Mouse (Mus musculus) layer of hippocampus, postnatal 10 days (tissue): ENCODE measurements around the gene Tat. TPM values are rescaled to one million over a fixed set of nuclear protein-coding genes. Genes with fewer than 3 reads are reported as not detected.
"Not testable (repeated sequence)": the region's sequence is repeated elsewhere in the genome, so short reads cannot be mapped to it uniquely, and the experiment has no call there.

Experiments used
- DNase-seq, 2 experiments: peaks; one replicate each; pipeline ENCODE4 v3.0.0; 2021; ENCODE audit warnings: low spot score in 2 of 2
- total RNA-seq, 2 experiments: library from RNA; stranded (reverse); gene quantifications; 2 replicates each; pipeline ENCODE4 v1.2.3; 2021

The Tat gene
- total RNA-seq, 2 experiments from 2014 or later = not detected

DNA sequence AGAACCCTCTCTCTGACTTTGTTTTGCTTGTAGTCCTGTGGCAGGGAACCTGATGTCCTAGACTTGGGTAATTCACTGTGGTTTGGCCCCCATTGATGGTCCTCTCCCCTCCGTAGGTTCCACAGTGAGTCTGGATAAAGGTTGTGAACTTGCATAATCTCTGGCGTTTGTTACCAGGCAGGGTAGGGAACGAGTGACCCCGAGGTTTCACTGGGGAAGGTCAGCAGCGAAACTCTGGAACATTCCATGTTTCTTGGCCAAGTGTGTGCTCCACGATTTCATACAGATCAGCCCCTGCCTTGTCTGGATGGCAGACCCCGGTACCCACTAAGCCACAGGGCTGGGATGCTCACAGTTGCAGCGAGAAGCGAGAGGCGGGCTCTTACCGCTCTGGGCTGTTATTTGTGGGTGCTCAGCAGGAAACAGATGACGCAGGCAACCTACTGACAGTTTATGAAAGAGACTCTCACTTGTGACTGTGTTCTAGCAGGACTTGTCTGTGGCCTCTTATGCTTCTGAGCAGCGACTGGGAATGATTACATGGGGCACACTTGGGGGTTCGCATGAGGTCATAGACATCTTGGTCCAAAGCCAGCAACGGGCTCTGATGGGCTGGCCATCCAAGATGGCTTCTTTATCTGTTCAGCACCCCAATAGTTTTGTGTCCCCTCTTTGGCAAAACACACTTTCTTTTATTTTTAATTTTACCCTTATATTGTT is 7.7 kb upstream of the Tat start:
- DNase-seq = no peak

DNA sequence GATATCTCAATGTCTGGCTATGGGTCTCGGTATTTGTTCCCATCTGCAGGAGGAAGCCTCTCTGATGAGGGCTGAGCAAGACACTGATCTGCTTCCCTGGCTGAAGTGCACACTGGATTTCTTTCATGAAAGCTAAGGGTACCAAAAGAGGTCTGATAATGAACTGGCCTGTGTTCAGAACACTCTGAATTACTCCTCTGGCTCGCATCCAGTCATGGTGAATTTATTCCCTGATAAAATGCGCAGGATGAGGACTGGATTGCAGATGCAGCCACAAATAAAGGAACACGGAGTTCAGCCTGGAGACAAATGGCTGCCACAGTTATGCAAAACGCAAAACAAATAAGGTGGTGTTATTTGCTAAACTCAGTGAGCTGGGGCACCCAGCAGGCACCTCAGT is 6.3 kb upstream of the Tat start:
- peak; percentile 42 to 46 for DNase-seq

DNA sequence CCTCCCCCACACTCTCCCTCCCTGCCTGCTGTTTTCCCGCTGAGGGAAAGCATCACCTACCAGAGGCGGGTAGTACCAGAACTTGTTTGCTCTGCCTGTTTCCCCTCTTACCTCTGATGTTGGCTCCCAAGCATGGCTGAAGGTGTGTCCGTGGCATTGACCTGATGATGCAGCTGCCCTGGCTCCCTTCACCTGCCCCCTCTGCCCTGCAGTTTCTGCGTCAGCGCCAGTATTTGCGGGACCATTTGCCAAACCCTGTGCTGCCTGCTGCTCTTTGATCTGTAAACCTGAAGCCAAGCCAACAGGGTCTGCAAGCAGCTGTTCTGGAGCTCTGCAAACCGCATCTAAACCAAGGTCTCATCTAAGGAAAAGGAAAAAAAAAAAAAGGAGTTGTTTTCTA is 3.9 kb upstream of the Tat start:
- no peak for DNase-seq

DNA sequence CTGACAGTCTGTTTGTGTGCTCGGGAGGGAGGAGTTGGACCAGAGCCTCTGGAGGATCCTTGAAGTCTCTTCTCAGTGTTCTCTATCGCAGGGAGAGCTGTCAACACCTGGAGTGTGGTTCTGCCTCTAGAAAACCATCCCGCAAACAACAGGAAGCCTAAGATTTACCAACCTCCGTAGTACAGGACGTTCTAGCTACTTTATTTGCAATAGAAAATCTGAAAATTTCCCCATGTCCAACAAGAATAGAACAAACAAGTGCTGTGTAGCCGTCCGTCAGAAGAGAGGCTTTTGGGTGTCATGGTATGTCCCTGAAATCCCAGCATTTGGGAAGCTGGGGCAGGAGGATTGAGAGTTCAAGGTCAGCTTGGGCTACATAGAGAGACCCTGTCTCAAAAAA is 2.5 kb upstream of the Tat start:
- no peak for DNase-seq

DNA sequence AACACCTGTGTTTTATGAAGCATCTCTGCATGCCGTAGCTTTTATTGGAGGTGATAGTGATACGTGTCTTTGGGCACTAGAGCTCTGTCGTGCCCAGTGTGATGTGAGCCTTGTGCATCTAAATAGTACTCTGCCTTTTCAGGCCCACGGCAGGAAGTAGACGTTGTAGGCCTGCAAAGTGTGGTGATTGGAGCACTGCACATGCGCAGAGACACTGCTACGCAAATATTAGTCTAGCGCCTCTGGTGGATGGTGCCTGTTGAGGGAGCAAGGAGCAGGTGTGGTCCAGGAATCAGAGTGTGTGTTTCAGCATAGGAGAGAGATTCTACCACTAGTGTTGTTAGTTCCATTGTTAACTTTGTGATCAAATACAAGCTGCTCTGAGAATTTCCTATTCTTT is 1.1 kb upstream of the Tat start:
- DNase-seq = no peak

DNA sequence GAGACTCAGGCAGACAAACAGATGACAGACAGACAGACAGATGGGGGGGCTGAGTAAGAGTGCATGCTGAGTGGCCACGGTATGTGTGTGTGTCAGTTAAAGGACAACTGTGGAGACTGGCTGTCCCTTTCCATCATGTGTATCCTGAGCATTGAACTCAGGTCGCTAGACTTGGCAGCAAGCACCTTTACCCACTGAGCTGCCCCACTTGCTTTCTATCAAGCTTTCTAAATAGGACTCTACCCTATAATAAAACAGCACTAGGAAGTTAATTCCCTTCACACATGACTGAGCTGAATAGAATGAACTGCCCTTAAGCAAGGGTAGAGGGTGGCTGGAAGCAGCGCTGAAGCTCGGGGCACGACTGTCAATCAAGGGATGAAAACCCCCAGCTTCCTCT is 1.9 kb downstream of the Tat start:
- DNase-seq = no peak

DNA sequence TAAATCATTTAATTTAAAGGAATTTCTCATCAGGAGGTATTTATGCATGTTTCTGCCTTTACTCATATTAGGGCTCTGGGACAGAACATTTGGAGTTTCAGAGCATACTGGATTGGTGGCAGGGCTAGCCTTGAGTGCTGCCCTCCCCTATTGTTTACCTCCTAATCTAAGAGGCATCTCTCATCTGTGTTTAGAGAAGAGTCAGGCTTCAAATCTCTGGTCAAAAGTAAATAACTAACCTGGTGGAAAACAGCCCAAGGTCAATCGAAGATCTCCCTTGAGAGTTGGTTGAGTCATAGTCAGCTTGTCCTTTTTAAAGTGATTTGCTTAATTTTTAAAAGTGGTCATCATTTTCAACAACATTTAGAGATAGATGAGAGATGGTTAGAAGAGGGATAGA is 2.7 kb downstream of the Tat start:
- DNase-seq = no peak

DNA sequence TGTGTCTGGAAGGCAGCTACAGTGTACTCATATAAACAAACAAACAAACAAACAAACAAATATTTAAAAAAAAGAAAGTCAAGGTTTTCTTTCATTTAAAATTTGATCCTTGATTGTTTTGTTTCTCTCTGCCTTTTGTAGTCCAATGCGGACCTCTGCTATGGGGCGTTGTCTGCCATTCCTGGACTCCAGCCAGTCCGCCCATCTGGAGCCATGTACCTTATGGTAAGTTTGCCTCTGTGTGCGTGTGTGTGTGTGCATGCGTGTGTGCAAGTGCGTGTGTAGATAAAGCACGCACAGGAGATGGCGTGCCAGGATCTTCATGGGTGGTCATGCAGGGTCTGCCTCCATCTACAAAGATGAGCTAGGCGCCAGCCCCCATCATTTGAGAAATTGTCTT is 7.1 kb downstream of the Tat start:
- DNase-seq = no peak

DNA sequence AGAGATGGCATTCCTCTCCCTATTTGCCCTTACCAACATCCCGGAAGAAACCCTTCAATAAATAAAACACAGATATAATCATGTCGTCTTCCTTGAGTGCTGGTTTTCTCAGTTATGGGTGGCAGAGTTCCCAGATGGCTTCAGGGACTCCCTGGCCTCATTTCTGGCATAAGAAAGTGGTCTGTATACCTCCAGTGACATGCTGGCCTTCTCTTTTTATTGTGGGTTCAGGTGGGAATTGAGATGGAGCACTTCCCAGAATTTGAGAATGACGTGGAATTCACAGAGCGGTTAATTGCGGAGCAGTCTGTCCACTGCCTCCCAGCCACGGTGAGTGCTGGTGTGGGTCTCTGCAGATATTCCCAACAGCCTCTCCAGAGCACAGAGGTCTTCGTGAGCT is 7.8 kb downstream of the Tat start:
- DNase-seq = no peak

DNA sequence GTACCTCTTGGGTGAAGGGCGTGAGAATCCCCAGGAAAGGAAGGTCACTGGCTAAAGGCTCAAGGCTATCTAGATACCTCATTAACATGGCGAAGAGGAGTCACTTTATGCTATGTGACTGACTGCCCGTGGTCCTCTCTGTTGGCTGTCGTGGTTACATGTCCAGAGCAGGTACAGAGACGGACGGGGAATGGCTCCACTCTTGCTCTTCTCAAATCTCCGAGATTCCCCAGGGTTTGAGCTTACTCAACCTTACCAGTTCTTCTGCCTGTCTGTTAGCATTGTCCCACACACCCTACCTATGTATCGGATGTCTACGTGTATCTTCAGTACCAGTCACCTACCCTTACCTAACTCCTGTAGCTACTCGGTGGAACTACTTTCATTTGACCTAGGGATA is 9.7 kb downstream of the Tat start:
- DNase-seq = no peak

DNA sequence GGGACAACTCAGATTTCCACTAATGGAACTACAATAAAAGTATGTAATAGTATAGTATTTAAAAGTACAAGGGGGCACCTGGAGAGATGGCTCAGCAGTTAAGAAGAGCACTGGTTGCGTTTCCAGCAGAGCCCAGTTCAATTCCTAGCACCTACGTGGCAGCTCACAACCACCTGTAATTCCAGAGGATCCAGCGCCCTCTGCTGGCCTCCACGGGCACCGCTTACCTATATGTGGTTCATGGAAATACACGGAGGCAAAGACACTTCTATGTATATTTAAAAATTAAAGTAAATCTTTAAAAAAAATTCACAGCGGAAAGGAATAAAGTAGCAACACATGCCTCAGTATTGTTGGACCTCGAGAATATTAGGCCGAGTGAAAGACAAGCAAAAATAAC is 12.7 kb downstream of the Tat start:
- DNase-seq = no peak

DNA sequence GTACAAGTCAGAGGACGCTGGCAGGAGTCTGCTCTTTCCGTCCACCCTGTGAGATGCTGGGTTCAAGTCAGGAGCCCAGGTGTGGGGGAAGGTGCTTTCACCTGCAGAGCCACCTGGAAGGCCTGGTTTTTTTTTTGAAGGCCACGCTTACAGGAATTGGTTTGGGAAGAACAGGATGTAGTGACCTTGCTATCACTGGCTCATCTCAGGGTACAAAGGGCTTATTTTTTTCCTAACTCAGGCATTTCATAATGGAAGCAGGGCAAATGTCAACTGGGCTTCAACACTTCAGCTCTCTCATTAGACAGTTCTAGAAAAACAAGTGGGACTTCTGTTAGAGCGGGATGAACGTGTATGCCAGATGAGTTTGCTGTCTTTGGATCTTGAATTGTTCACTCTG is 14.1 kb downstream of the Tat start:
- DNase-seq = no peak

DNA sequence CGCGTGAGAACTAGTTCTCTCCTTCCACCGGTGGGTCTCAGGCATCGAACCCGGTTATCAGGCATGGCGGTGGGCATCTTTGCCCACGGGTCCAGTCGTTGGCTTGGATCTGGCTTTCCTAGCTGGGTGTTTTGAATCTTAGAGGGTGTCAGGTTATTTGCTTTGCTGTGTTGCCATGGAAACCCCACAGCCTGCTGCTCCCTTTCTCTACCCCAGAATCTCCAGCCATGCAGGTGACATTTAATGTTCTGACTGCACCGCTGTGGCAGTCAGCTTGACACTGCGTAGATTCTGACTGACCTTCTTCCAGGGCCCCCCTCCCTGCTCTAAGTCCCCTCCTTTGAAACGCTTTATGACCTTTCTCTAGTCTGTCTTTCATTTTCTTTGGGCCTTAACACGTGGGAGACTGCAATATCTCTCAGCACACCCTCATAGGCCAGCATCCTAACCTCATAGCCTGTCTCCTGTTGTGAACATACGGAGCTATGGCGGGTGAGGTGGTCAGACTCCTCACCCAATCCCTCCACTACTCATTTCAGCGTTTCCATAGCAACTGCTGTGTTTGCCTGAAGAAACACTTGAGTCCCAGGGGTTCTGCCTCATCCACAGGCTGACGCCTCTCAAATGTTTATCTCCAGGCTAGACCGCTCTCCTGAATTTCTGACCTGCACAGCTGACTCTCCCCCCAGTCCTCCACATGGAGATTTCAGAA is 16.2 kb downstream of the Tat start:
- peak; percentile 8 to 20 for DNase-seq

DNA sequence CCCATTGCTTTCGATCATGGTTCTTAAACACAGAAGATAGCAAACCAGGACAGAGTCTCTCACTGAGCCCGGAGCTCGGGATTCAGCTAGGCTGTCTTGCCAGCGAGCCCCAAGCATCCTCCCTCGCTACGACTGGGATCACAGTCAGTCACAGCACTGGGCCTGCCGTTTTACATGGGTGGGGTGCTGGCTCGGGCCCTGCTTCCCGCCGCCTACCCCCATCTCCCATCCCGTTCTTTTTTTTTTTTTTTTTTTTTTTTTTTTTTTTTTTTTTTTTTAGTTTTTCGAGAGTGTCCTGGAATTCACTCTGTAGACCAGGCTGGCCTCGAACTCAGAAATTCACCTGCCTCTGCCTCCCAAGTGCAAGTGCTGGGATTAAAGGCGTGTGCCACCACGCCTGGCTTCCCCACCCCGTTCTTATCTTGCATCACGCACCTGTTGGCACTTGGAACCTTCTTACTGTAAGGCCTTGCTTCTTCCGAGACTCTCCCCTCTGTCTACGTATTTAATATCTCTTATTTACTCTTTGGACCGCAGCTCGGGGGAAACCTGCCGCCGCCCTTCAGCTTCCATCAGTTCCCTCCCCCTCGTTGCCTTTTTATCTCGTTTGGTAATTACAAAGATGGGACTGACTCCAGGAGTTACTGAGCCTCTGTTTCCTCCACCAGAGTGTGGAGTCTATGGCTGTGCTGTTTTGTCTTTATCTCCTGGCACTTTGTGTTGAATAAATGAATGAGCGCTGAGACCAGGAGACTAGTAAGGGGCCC is 18.2 kb downstream of the Tat start:
- no peak for DNase-seq

DNA sequence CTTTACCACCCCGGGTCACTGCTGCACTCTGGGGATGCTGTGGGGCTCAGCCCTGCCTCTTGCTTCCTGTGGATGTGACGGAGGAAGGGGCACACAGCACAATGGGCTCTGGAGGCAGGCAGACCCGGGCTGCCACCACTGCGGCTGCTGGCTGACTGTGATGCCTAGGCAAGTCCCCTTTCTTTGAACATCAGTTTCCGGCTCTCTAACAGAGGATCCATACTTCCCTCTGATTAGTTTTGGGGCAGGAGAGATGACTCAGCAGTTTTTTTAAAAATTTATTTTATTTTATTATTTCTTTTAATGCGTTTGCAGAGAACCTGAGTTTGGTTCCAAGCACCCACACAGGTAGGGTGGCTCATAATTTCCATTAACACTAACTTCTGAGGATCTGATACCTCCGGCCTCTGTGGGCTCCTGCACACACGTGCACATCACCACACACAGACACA is 18.8 kb downstream of the Tat start:
- DNase-seq = no peak

DNA sequence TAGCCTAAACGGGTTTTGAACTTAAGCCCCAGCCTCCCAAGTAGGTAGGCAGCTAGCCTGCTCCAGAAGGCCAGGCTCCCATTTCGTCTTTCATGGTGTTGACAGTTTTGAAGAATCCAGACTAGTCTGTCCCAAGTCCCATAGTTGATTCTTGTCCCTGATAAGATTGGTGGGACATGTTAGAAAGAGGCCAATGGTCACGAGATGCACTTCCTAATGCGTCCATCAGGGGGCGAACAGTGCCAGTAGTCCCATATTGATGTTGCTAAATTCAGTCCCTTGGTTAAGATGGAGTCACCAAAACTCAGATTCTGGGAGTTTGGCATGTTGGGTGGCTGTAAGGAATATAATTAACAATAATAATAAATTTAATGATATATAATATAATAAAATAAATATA is 20.6 kb downstream of the Tat start:
- DNase-seq = peak; percentile 49 to 54

DNA sequence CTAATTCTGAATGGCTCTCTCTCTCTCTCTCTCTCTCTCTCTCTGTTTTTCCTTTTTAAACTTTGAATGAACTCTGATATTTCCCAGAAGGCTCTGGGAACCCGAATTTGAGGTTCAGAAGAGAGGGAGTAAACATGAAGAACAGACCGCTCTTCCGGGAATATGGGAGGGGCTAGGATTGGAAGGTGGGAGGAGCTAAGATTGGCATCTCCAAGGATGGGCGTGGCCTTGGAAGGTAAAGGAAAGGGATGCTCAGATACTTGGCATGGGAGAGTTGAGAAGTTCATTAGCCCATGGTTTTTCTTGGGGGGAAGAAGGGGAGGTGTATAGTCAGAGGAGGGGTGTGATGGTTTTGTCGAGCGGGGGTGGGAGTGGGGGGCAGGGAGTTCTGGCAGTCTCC is 31.8 kb downstream of the Tat start:
- no peak for DNase-seq

DNA sequence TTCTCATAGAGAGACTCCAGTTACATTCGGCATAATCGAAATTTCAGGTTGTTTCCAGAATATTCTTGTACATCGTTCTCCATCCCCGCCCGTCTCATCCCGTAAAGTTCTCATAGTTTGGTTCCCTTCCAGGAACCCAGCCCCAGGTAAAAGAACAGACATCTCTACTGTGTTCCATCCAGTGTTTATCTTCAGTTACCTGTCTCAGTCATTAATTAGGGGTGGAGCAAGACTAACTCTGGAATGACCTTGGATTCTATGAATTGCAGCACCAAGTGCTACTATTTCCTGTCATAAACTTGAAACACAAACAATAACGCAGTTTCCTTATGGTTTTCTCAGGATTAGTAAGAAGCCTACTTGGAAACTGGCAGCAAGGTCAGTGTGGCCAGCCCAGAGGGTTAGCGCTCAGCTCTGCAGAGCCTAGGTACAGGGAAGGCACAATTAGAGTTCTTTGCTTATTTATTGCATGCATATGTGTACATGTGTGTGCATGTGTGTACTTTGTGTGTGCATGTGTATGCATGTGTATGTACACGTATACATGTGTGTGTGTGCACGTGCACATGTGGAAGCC is 32.6 kb downstream of the Tat start:
- no peak for DNase-seq

DNA sequence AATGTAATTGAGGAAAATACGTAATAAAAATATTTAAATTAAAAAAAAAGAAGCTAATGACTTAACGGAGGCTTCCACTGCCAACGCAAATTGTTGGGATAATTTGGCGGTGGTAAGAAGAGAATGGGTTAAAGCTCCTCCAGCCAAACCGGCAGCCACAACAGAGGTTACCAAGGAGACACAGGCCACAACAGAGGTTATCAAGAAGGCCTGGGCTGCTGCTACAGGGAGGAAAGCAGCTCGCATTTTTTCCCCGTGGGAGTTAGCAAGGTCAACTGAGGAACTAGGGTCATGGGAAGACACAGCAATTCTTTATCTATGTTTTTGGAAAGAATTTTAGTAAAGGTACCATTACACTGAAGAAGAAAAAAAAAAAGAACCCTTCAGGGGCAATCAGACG is 43.5 kb downstream of the Tat start:
- DNase-seq = not testable (repeated sequence)

DNA sequence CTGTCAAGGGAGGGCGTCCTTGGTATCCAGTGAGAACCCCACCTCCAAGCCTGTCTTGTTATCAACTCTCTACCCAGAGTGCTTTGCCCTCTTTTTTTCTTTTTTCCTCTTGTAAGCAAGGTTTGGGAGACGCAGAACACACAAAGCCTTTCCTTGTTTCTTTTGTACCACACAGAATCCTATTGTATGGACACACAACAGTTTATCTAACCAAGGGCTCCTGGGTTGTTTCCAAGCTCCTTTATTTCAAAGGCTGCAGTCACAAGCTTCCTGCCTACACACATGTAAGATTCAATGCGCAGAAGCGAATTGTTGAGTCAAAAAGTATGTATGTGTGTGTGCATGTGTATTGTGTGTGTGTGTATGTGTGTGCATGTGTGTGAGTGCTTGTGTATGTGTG is 44.1 kb downstream of the Tat start:
- no peak for DNase-seq

DNA sequence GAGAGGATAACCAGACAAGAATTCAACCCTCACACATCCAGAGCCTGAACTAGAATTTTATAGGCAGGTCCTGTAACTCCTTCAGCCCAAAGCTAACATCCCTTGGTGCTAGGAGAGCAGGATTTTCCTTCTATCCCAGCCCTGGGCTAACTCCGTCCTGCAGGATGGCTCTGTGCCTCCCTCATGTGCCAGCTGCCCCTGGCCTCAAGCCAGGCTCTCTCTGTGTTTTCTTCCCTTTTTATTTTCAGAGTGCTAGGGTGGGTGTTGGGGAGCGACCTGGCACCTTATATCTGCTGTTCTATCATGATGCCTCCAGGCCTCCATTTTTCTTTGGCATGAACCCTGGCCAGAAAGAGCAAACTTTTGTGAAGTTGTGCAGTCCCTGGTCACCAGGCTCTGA is 45.9 kb downstream of the Tat start:
- DNase-seq = peak; percentile 28 to 30

DNA sequence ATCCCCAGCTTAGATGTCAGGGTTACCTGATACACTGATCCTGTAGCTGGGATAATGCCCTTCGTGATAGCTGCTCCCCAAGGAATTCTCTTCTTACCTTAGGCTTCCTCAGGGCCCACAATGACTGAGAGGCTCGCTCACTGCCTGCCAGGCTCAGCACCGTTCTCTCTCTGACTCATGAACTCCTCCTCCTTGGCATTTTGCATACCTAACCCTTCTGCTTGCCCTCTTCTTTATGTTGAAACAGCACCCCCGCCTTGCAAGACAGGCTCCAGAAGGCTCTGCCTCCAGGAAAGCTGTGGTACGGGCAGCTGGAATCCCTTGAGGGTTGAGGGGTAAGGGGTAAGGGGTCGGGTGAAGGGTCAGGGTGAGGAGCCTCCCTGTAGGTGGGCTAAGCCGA is 49.0 kb downstream of the Tat start:
- no peak for DNase-seq
